Mouse (Mus musculus): ENCODE results near the gene Zfp493. TPM values are rescaled to one million over a fixed set of nuclear protein-coding genes. Genes with fewer than 3 reads are reported as not detected.
"Not testable (repeated sequence)": the region's sequence is repeated elsewhere in the genome, so short reads cannot be mapped to it uniquely, and the experiment has no call there.

Gene Zfp493
- total RNA-seq (2021), result 1 to 10 TPM in 1 of 2 experiments, under 1 TPM in 1; 0.89 to 3.5 TPM
- long read RNA-seq, experiment 1, partial matches to known transcripts, result 0 of 2 reads
- long read RNA-seq, experiment 1, other reads (novel, unspliced or antisense), result 1 of 2 reads
- long read RNA-seq, experiment 2, partial matches to known transcripts, result 0 of 2 reads
- long read RNA-seq, experiment 2, other reads (novel, unspliced or antisense), result 2 of 2 reads

GRCm38 (mm10) chr13:67779265-67780221, at the start of gene Zfp493:
TSS of gene Zfp493 (plus strand) at chr13:67779693.
- peak; percentile 52 for DNase-seq

GRCm38 (mm10) chr13:67734391-67734790, 45.1 kb upstream of the Zfp493 start:
- DNase-seq, result not testable (repeated sequence)

GRCm38 (mm10) chr13:67742941-67743340, 36.6 kb upstream of the Zfp493 start:
- DNase-seq, result no peak

GRCm38 (mm10) chr13:67743896-67744295, 35.6 kb upstream of the Zfp493 start:
- no peak for DNase-seq

GRCm38 (mm10) chr13:67754333-67755306, 24.9 kb upstream of the Zfp493 start, which contains the start of gene Zfp85:
TSS of gene Zfp85 (minus strand) at chr13:67755228.
- peak; percentile 52 for DNase-seq

GRCm38 (mm10) chr13:67755761-67756160, 23.7 kb upstream of the Zfp493 start:
- DNase-seq, result no peak

- no peak for DNase-seq
These were observed 19.5 kb upstream of the Zfp493 start for GRCm38 (mm10) chr13:67759966-67760365.

GRCm38 (mm10) chr13:67763031-67763768, 16.3 kb upstream of the Zfp493 start:
- no peak for DNase-seq

GRCm38 (mm10) chr13:67791921-67792455, 12.5 kb downstream of the Zfp493 start:
- DNase-seq, result no peak

- DNase-seq, result no peak
These were observed 19.1 kb downstream of the Zfp493 start for GRCm38 (mm10) chr13:67798618-67799017.

- DNase-seq, result not testable (repeated sequence)
These were observed 19.7 kb downstream of the Zfp493 start for GRCm38 (mm10) chr13:67799151-67799550.

GRCm38 (mm10) chr13:67811651-67812210, 32.2 kb downstream of the Zfp493 start:
- DNase-seq, result no peak

- no peak for DNase-seq
These were observed 33.6 kb downstream of the Zfp493 start for GRCm38 (mm10) chr13:67812961-67813709.

GRCm38 (mm10) chr13:67813710-67814660, 34.5 kb downstream of the Zfp493 start, which contains the start of gene Zfp273:
TSS of gene Zfp273 (plus strand) at chr13:67813740.
- peak; percentile 55 for DNase-seq

GRCm38 (mm10) chr13:67818636-67819035, 39.1 kb downstream of the Zfp493 start:
- no peak for DNase-seq

GRCm38 (mm10) chr13:67830911-67831336, 51.4 kb downstream of the Zfp493 start, which contains the start of gene Gm10037:
TSS of gene Gm10037 (plus strand) at chr13:67831106.
- DNase-seq, result peak; percentile 17

- DNase-seq, result not testable (repeated sequence)
These were observed 53.6 kb downstream of the Zfp493 start for GRCm38 (mm10) chr13:67833137-67833536.

Measured in gastrocnemius, postnatal 10 days (tissue).